Mouse (Mus musculus) limb, embryonic 11.5 days (tissue): ENCODE measurements around the gene Nup98. TPM values are rescaled to one million over a fixed set of nuclear protein-coding genes. Genes with fewer than 3 reads are reported as not detected.

ENCODE experiments used
- ATAC-seq: fragments of 200-750 bp; cut with Nextera tagmentation; 2 replicates; pipeline ENCODE4 v1.8.0; 2017; ENCODE audit warnings: low read depth; ENCODE audit not compliant: insufficient number of reproducible peaks, low FRiP score, low TSS enrichment
- DNase-seq: peaks from one replicate; pipeline ENCODE4 v3.0.0-alpha.2; 2015; ENCODE audit warnings: low spot score
- H3K27ac ChIP-seq: fragments of 300-500 bp; sonication (generic); replicated peaks from 2 replicates; pipeline ENCODE4 v1.5.1; 2014; ENCODE audit warnings: low read depth, mild to moderate bottlenecking, low read length
- H3K27me3 ChIP-seq: fragments of 300-500 bp; sonication (generic); 2 replicates; pipeline ENCODE4 v1.6.1; 2014; ENCODE audit warnings: mild to moderate bottlenecking, low read length, mixed read lengths; ENCODE audit not compliant: control insufficient read depth, insufficient read depth
- H3K36me3 ChIP-seq: fragments of 300-500 bp; sonication (generic); 2 replicates; pipeline ENCODE4 v1.6.1; 2014; ENCODE audit warnings: mild to moderate bottlenecking, low read length, moderate library complexity, mixed read lengths; ENCODE audit not compliant: control insufficient read depth, insufficient read depth
- H3K4me1 ChIP-seq: fragments of 300-500 bp; sonication (generic); 2 replicates; pipeline ENCODE4 v1.6.1; 2014; ENCODE audit warnings: low read length, mixed read lengths; ENCODE audit not compliant: control insufficient read depth, insufficient read depth
- H3K4me2 ChIP-seq: fragments of 300-500 bp; sonication (generic); 2 replicates; pipeline ENCODE4 v1.6.1; 2014; ENCODE audit warnings: low read depth, mild to moderate bottlenecking, moderate library complexity; ENCODE audit not compliant: severe bottlenecking
- H3K4me3 ChIP-seq: fragments of 300-500 bp; sonication (generic); 2 replicates; pipeline ENCODE4 v1.5.1; 2014; ENCODE audit warnings: low read depth, low read length
- H3K9ac ChIP-seq: fragments of 300-500 bp; sonication (generic); 2 replicates; pipeline ENCODE4 v1.6.1; 2014; ENCODE audit warnings: mild to moderate bottlenecking, low read length
- H3K9me3 ChIP-seq: fragments of 300-500 bp; sonication (generic); 2 replicates; pipeline ENCODE4 v1.6.1; 2016; ENCODE audit warnings: low read length; ENCODE audit not compliant: control insufficient read depth
- WGBS: fragments of 180-500 bp; shearing (Covaris S2); extraction: QIAGEN DNeasy Blood & Tissue Kit; methylation state at CpG from one replicate; pipeline ENCODE4 v1.1.7; 2014; 5-methylcytosine and 5-hydroxymethylcytosine counted together
- polyA plus RNA-seq: library from polyadenylated mRNA; unstranded; fragments of >200 nt; fragmentation: Nextera tagmentation; extraction: Ambion mirVana; gene quantifications from 2 replicates; pipeline ENCODE4 v1.2.1, GENCODE M21; 2014

Gene Nup98
- polyA plus RNA-seq, 1 experiment from 2014 or later, result 53.7 TPM

GRCm38 (mm10) chr7:102117382-102117781 lies 92.6 kb downstream of the Nup98 start:
- no peaks in the 10 kb centered on the region for H3K9me3 ChIP-seq
- no peaks in the 10 kb centered on the region for H3K4me1 ChIP-seq
- H3K9ac ChIP-seq, result no peak overlapping the region
- DNase-seq (no peak), ATAC-seq (no peak)
- H3K36me3 ChIP-seq, result peaks cover 18% of the 10 kb centered on the region
- H3K27me3 ChIP-seq, result no peaks in the 10 kb centered on the region
- no peak overlapping the region for H3K4me2 ChIP-seq
- WGBS, result 76% methylated on average over 5 of the region's 6 CpGs
- H3K4me3 ChIP-seq, result no peak overlapping the region
- H3K27ac ChIP-seq, result no peak overlapping the region

DNA sequence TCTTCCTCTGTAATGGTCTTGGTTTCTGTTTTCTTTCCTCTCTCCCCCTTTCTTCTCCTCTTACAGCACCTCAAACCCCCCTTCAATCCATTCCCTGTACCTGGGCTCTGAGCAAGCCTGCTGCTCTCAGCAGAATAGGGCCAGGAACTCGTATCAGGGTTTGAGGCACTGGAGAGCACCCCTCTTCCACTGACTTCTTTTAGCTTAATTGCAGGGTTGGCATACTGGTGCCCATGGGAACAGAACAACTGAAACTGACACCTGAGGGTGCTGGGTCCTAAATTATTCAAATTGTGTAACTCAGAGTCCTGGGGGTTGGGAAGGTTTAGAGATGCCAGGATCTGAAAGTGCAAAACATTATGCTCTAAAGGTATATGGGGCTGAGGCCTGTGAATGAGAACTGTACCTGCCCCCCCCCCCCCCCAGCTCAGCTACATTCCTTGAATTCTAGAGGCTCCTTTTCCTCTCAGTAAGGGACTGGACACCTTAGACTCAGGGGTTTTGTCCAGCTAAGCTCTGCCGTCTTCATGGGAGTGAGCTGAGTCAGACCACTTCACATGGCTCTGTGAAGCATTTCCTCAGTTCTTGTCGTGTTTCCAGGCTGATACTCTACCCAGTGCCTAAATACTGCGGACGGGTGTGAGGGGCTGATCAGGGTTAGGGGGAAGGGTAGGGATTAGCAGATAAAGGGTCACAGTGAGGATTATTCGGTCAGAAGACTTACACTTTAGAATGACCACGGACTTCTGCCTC lies 93.2 kb downstream of the Nup98 start, which contains the start of gene Chrna10:
Gene Chrna10 (minus strand): TSS at position 250 of the 753 bp plus-strand sequence.
- no peak within 1 kb of the TSS for H3K4me3 ChIP-seq
- no peaks in the 10 kb centered on the region for H3K27me3 ChIP-seq
- H3K9ac ChIP-seq, result no peak within 1 kb of the TSS
- DNase-seq, result no peak
- ATAC-seq, result no peak
- WGBS, result 51% methylated on average over 7 of the region's 7 CpGs
- no peaks in the 10 kb centered on the region for H3K4me1 ChIP-seq
- H3K4me2 ChIP-seq, result no peak within 1 kb of the TSS
- H3K36me3 ChIP-seq, result peaks cover 12% of the 10 kb centered on the region
- H3K9me3 ChIP-seq, result no peaks in the 10 kb centered on the region
- no peak within 1 kb of the TSS for H3K27ac ChIP-seq

DNA sequence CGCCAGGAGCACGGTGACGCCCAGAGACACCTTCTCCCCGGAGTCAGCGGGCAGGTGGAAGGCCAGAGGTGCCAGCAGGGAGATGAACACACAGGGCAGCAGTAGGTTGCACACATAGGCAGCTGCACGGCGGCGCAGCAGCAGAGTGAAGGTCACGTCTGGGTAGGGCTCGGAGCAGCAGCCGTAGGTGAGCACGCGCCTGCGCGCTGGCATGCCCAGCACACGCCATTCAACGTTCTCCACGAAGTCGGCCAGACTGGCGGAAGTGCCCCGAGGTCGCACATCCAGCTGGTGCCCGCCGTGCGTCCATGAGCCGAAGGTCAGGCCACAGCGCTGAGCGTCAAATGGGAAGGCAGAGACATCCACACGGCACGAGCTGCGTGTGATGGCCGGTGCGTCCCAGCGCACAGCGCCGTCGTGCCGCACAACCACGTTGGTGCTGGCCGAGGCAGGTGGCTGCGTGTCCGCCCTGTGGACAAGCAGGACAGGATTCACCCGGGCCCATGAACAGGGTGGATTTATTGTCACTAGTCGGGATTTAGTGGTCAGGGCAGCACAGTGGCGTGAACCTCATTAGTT lies 96.7 kb downstream of the Nup98 start:
- H3K27ac ChIP-seq, result no peak overlapping the region
- no peaks in the 10 kb centered on the region for H3K36me3 ChIP-seq
- H3K9me3 ChIP-seq, result no peaks in the 10 kb centered on the region
- H3K4me1 ChIP-seq, result no peaks in the 10 kb centered on the region
- ATAC-seq, result no peak
- H3K4me2 ChIP-seq, result no peak overlapping the region
- no peak for DNase-seq
- H3K9ac ChIP-seq, result no peak overlapping the region
- no peak overlapping the region for H3K4me3 ChIP-seq
- H3K27me3 ChIP-seq, result no peaks in the 10 kb centered on the region
- 78% methylated on average over 45 of the region's 45 CpGs for WGBS

DNA sequence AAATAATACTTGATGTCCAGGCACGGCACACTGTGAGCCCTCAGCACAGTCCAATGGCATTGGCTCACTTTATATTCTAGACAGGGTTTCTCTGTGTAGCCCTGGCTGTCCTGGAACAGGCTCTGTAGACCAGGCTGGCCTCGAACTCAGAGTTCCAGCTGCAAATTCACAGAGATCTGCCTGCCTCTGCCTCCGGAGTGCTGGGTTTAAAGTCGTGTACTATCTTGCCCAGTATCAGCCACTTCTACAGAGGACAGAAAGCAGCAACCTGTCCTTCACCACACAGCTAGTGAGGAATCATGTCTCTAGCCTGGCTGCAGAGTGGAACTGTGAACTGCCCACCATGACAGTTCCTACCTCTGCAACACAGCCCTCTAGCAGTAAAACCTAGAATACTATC lies 100.2 kb downstream of the Nup98 start:
- no peaks in the 10 kb centered on the region for H3K9me3 ChIP-seq
- peaks cover 5% of the 10 kb centered on the region; the same call in 1 of the 2 replicates for H3K4me1 ChIP-seq
- 91% methylated on average over 4 of the region's 4 CpGs for WGBS
- no peak overlapping the region for H3K4me2 ChIP-seq
- H3K9ac ChIP-seq, result no peak overlapping the region
- no peak overlapping the region for H3K4me3 ChIP-seq
- H3K27ac ChIP-seq, result no peak overlapping the region
- H3K36me3 ChIP-seq, result no peaks in the 10 kb centered on the region
- ATAC-seq (no peak), DNase-seq (no peak)
- 0 out of 2 replicates have a peak, but pooled peaks cover 2% of the 10 kb centered on the region for H3K27me3 ChIP-seq

GRCm38 (mm10) chr7:102109171-102109570 lies 100.8 kb downstream of the Nup98 start, which contains the start of gene Art5:
Art5 (minus strand) TSS chr7:102109489.
- Histone ChIP-seq H3K9ac (no peak within 1 kb of the TSS; the same call in 1 of the 2 replicates), H3K4me3 (no peak within 1 kb of the TSS), H3K36me3 (no peaks in the 10 kb centered on the region), H3K27me3 (0 out of 2 replicates have a peak, but pooled peaks cover 2% of the 10 kb centered on the region), H3K9me3 (no peaks in the 10 kb centered on the region), H3K4me2 (no peak within 1 kb of the TSS), H3K27ac (no peak within 1 kb of the TSS), H3K4me1 (peaks cover 5% of the 10 kb centered on the region; the same call in 1 of the 2 replicates)
- DNase-seq, result no peak
- 85% methylated on average over 7 of the region's 7 CpGs for WGBS
- no peak for ATAC-seq

DNA sequence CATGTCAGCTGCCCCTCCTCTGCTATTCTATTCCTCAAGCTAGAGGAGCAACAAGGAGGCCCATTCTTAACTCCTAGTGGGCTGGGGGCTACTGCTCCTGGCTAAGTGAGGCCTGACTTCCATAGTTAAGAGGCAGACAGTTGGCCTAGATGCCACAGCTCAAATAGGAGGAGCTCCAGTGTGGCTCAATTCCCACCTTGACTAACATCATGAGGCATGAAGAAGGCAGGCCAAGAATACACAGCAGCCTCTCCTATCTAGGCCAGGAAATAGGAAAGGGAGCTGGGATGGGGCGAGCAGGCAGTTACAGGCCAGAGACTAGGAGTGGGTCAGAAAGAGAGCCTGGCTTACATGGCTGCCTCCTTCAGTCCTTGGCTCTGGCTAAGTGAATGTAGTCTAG lies 101.8 kb downstream of the Nup98 start:
- Histone ChIP-seq H3K4me3 (no peak overlapping the region), H3K9ac (no peak overlapping the region), H3K27ac (no peak overlapping the region), H3K4me2 (no peak overlapping the region), H3K36me3 (no peaks in the 10 kb centered on the region), H3K27me3 (0 out of 2 replicates have a peak, but pooled peaks cover 2% of the 10 kb centered on the region), H3K9me3 (no peaks in the 10 kb centered on the region), H3K4me1 (peaks cover 5% of the 10 kb centered on the region; the same call in 1 of the 2 replicates)
- ATAC-seq (no peak), DNase-seq (no peak)
- 77% methylated on average over 1 of the region's 1 CpGs for WGBS

- 0 out of 2 replicates have a peak, but pooled peaks have one; percentile 17 for ATAC-seq
Measured at GRCm38 (mm10) chr7:102106700-102107141, 103.3 kb downstream of the Nup98 start.

DNA sequence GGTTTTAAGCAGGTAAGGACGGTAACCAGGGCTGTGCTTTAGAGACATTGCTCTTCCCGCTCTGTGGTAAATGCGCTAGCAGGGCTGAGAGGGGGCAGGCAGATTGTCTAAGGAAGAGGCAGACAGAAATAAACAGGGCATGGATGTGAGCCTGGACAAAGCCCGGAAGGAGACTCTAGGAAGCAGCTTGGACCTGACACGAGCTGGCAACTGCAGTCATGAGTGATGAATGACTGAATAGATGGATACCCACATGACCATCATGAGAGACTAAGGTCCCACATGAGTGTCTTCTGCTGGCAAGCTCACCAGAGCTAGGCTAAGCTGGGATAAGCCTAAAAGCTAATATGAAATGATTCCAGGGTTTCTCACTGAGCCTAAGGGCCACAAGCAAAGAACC lies 105.8 kb downstream of the Nup98 start:
- Histone ChIP-seq H3K4me1 (peaks cover 13% of the 10 kb centered on the region), H3K27me3 (0 out of 2 replicates have a peak, but pooled peaks cover 2% of the 10 kb centered on the region), H3K9ac (no peak overlapping the region), H3K4me3 (no peak overlapping the region), H3K4me2 (no peak overlapping the region), H3K27ac (no peak overlapping the region), H3K36me3 (no peaks in the 10 kb centered on the region), H3K9me3 (no peaks in the 10 kb centered on the region)
- no peak for ATAC-seq
- DNase-seq, result no peak
- 79% methylated on average over 5 of the region's 5 CpGs for WGBS

More at GRCm38 (mm10) chr7:102106700-102107141, 103.3 kb downstream of the Nup98 start:
- no peak overlapping the region for H3K27ac ChIP-seq
- no peaks in the 10 kb centered on the region for H3K36me3 ChIP-seq
- peak overlapping the region; percentile 64 for H3K4me2 ChIP-seq
- WGBS, result 12% methylated on average over 23 of the region's 23 CpGs
- H3K4me3 ChIP-seq, result peak overlapping the region; percentile 15
- peaks cover 5% of the 10 kb centered on the region; the same call in 1 of the 2 replicates for H3K4me1 ChIP-seq
- 0 out of 2 replicates have a peak, but pooled peaks cover 2% of the 10 kb centered on the region for H3K27me3 ChIP-seq
- H3K9me3 ChIP-seq, result no peaks in the 10 kb centered on the region
- peak overlapping the region; percentile 49; the same call in 1 of the 2 replicates for H3K9ac ChIP-seq
- DNase-seq, result peak; percentile 44
